Mouse (Mus musculus) layer of hippocampus, adult 18-20 months (tissue): Measurements from ENCODE around the gene Gm10037. TPM values are rescaled to one million over a fixed set of nuclear protein-coding genes. Genes with fewer than 3 reads are reported as not detected.
"Not testable (repeated sequence)": the region's sequence is repeated elsewhere in the genome, so short reads cannot be mapped to it uniquely, and the experiment has no call there.

Experiments used
- DNase-seq, 2 experiments: peaks; one replicate each; pipeline ENCODE4 v3.0.0; 2022; ENCODE audit warnings: low spot score in 2 of 2
- total RNA-seq, 2 experiments: library from RNA; stranded (reverse); gene quantifications; 2 replicates each; pipeline ENCODE4 v1.2.3; 2021

Gene Gm10037
- total RNA-seq, 2 experiments from 2014 or later = 7.6 to 9.3 TPM

DNA sequence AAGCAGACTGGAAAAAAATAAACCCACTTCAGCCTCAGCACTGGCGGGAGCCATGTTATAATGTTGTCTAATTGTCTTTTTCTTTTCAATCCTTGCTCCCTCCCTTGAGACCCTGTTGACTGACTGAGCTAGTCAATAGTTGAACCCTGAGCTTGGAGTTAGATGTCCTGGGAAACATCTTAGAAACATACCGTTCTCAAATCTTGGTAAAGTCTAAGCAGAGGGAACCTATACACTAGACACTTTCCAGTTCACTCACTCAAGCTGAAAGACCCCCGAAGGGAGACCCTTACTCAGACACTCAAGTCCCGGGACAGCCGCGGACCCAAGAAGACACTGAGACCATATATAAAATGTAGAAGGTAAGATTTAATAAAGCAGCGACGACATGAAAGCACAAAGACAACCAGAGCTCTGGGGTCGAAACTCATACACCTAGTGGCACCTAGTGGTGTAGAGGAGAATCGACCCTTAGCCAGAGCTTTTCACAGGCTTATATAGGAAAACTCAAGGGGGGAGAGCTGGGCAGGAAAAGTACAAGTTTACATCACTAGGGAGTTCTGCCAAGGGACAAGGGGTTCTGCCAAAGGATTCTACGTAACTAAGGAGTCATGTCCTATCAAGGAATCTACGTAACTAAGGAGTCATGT is 45.3 kb downstream of the Gm10037 start:
- DNase-seq = not testable (repeated sequence)

DNA sequence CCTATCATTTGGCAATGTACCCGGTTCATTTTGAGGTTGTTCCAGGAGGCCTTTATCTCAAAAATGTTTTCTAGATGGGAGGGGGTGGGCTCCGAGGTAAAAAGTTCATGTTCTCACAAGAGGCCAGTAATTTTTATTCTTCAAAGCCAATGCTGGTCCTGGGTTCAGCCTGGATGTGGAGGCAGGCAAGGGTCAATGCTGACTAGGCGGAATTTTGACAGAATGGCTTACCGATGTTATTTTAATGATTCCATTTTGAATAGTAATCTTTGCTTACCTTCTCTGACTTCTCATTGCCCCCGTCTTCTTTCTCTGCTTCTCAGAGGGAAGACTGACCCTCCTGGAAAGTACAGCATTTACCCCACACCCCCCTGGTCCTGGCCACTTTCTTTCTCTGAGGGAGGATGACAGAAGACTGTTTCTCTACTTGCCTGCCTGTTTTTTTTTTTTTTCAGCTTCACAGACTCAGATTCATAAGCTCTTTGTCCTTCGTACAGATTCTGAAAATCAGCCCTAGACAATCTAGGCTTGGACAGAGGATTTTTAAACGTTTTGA is 45.9 kb downstream of the Gm10037 start:
- DNase-seq = no peak

DNA sequence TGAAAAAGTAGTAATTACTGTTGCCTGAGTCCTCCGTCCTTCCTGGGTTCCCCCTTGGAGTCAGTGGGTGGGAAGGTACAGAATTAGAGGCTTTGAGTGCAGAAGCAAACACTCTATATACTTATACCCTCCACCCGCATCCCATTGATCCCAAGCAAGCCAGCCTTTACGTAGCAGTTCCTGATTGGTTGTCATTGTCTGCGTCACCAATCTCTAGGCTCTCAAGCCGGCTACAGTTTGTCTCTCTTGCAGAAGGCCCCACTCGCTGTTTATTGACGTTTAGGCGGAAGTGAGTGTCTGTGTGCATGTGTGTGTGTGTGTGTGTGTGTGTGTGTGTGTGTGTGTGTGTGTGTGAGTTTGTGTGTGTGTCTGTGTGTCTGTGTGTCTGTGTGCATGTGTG is 53.1 kb downstream of the Gm10037 start:
- DNase-seq = no peak

Other genes with a start within 250 kb of the Gm10037 start
- gene Zfp729b, start 221.4 kb upstream of the Gm10037 start, total RNA-seq = 1 to 10 TPM; 7.7 to 8.1 TPM
- gene Gm49345, start 193.3 kb upstream of the Gm10037 start, total RNA-seq = 1 to 10 TPM; 1.3 to 3.7 TPM
- 1 to 10 TPM; 9.1 to 10.0 TPM for gene Zfp729a, start 193.3 kb upstream of the Gm10037 start, total RNA-seq
- 10 to 100 TPM; 20.9 to 21.8 TPM for gene Zfp738, start 144.0 kb upstream of the Gm10037 start, total RNA-seq
- gene Zfp65, start 101.9 kb upstream of the Gm10037 start, total RNA-seq = 10 to 100 TPM; 13.8 to 14.7 TPM
- gene Zfp85, start 75.9 kb upstream of the Gm10037 start, total RNA-seq = 1 to 10 TPM; 7.0 to 7.8 TPM
- 1 to 10 TPM; 4.0 to 4.5 TPM for gene Zfp493, start 51.4 kb upstream of the Gm10037 start, total RNA-seq
- gene Zfp273, start 17.4 kb upstream of the Gm10037 start, total RNA-seq = 1 to 10 TPM; 7.8 to 8.3 TPM
- not detected for gene BC048507, start 32.2 kb downstream of the Gm10037 start, total RNA-seq